Mouse (Mus musculus) forebrain, embryonic 11.5 days (tissue): ENCODE results near the gene Stil. TPM values are rescaled to one million over a fixed set of nuclear protein-coding genes. Genes with fewer than 3 reads are reported as not detected.

Source experiments
- ATAC-seq: fragments of 200-750 bp; cut with Nextera tagmentation; replicated peaks from 2 replicates; pipeline ENCODE4 v1.8.0; 2017; ENCODE audit warnings: moderate TSS enrichment; ENCODE audit not compliant: low FRiP score
- DNase-seq: peaks from one replicate; pipeline ENCODE4 v3.0.0-alpha.2; 2017; ENCODE audit warnings: low spot score
- H3K27ac ChIP-seq: fragments of 300-500 bp; sonication (generic); 2 replicates; pipeline ENCODE4 v1.5.1; 2014; ENCODE audit warnings: low read depth, low read length
- H3K27me3 ChIP-seq: fragments of 300-500 bp; sonication (generic); 2 replicates; pipeline ENCODE4 v1.6.1; 2014; ENCODE audit warnings: mild to moderate bottlenecking, low read length, mixed read lengths; ENCODE audit not compliant: control insufficient read depth, insufficient read depth
- H3K36me3 ChIP-seq: fragments of 300-500 bp; sonication (generic); 2 replicates; pipeline ENCODE4 v1.6.1; 2014; ENCODE audit warnings: mild to moderate bottlenecking, low read length, moderate library complexity, mixed read lengths; ENCODE audit not compliant: control insufficient read depth, insufficient read depth
- H3K4me1 ChIP-seq: fragments of 300-500 bp; sonication (generic); replicated peaks from 2 replicates; pipeline ENCODE4 v1.6.1; 2014; ENCODE audit warnings: low read length, mixed read lengths; ENCODE audit not compliant: control insufficient read depth, insufficient read depth
- H3K4me2 ChIP-seq: fragments of 300-500 bp; sonication (generic); 2 replicates; pipeline ENCODE4 v1.6.1; 2014; ENCODE audit warnings: low read depth, mild to moderate bottlenecking, low read length, moderate library complexity, mixed read lengths; ENCODE audit not compliant: severe bottlenecking
- H3K4me3 ChIP-seq: fragments of 300-500 bp; sonication (generic); 2 replicates; pipeline ENCODE4 v1.5.1; 2014; ENCODE audit warnings: low read depth, low read length
- H3K9ac ChIP-seq: fragments of 300-500 bp; sonication (generic); 2 replicates; pipeline ENCODE4 v1.6.1; 2014; ENCODE audit warnings: low read length
- H3K9me3 ChIP-seq: fragments of 300-500 bp; sonication (generic); 2 replicates; pipeline ENCODE4 v1.6.1; 2016; ENCODE audit warnings: low read length, mixed read lengths; ENCODE audit not compliant: control insufficient read depth
- WGBS: fragments of 180-500 bp; shearing (Covaris S2); extraction: QIAGEN DNeasy Blood & Tissue Kit; methylation state at CpG from one replicate; pipeline ENCODE4 v1.1.7; 2014; 5-methylcytosine and 5-hydroxymethylcytosine counted together
- polyA plus RNA-seq: library from polyadenylated mRNA; unstranded; fragments of >200 nt; fragmentation: Nextera tagmentation; extraction: Ambion mirVana; gene quantifications from 2 replicates; pipeline ENCODE4 v1.2.1, GENCODE M21; 2014

Gene Stil
- polyA plus RNA-seq, 1 experiment from 2014 or later: 32.2 TPM

DNA sequence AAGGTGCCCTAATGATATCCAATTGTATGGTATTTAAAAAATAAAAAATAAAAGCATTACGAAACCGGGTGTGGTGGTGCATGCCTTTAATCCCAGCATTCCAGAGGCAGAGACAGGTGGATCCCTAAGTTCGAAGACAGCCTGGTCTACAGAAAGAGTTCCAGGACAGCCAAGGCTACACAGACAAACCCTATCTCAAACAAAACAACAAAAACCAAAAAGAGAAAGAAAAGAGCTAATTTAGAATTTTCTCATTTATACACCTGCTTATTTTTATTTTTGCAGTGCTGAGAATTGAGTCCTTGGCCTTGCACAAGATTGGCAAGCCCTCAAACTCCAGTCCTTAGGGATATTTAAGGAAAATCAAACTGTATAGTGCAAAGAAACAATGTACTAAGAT is 55.7 kb downstream of the Stil start:
- peaks cover 89% of the 10 kb centered on the region for H3K27me3 ChIP-seq
- peaks cover 17% of the 10 kb centered on the region for H3K4me1 ChIP-seq
- DNase-seq (no peak), ATAC-seq (no peak)
- H3K9me3 ChIP-seq: no peaks in the 10 kb centered on the region
- H3K4me2 ChIP-seq: no peak overlapping the region
- H3K36me3 ChIP-seq: no peaks in the 10 kb centered on the region
- no peak overlapping the region for H3K9ac ChIP-seq
- WGBS: 16% methylated on average over 3 of the region's 3 CpGs
- H3K4me3 ChIP-seq: no peak overlapping the region
- H3K27ac ChIP-seq: no peak overlapping the region

DNA sequence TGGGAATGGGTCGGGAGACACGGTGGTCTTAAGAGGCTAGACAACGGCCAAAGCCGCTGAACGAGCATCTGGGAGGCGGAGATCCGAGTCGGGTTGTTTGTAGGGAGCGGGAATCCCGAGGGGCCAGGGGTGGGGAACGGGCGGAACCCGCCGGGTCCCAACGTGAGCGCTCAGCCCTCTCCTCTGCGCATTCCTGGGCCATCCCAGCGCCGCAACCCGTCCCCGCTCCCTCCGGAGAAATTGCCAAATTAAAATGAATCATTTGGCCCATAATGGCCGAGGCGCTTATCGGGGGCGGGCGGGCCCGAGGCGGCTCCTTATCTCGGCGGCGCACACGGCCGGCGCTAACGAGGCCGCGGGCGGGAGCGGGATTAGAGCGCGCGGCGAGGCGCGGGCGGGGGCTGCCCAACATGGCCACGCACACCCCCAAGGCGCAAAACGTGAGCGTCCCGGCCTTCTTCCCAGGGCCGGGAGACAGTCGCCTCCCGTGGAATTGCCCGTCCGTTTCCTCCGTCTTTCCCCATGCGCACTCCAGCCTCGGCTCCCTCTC is 56.5 kb downstream of the Stil start, which contains the start of gene Tal1:
TSS of gene Tal1 (plus strand) at position 56 of the 550 bp plus-strand sequence.
- H3K9me3 ChIP-seq: no peaks in the 10 kb centered on the region
- under 1% methylated on average over 60 of the region's 60 CpGs for WGBS
- peak within 1 kb of the TSS; percentile 27 for H3K9ac ChIP-seq
- H3K4me2 ChIP-seq: peak within 1 kb of the TSS; percentile 46
- no peaks in the 10 kb centered on the region for H3K36me3 ChIP-seq
- DNase-seq (no peak), ATAC-seq (peak; percentile 49; the same call in 1 of the 2 replicates)
- peaks cover 91% of the 10 kb centered on the region for H3K27me3 ChIP-seq
- peaks cover 17% of the 10 kb centered on the region for H3K4me1 ChIP-seq
- peak within 1 kb of the TSS; percentile 27 for H3K4me3 ChIP-seq
- H3K27ac ChIP-seq: no peak within 1 kb of the TSS

DNA sequence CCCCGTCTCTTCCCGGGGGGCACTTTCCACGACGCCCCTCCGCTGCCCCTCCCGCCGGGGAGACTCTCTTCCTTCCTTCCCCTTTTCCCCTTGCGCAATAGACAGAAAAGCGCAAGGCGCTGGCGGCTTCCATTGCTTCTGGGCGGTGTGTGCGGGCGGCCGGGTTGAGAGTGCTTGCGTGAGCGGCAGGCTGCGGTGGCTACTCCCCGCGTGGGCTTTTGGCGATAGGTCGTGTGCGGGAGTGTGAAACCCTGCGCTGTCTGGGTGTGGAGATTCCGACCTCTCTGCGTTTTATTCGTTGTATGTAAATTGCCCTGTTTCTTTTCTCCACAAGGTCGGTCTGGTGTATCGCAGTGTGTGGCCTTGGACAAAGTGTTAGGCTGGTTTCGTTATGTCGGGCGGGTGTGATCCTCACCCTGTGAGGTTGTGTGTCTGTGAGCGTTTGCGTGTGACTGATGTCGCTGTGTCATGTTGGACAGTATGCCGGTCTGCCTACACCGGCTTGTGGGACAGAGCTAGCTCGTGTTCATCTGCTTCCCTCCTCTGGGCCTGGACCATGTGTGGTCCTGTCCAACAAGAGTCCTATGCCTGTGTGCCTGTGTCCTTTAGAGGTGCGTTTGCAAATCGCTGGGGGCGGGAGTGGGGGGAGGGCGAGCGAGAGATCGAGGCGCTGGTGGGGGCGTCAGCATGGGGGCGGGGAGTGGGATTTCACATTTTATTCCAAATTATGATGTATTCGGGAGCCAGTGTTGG is 57.1 kb downstream of the Stil start:
- WGBS: under 1% methylated on average over 48 of the region's 48 CpGs
- Histone ChIP-seq H3K4me3 (peak overlapping the region; percentile 27), H3K9me3 (no peaks in the 10 kb centered on the region), H3K27ac (no peak overlapping the region), H3K9ac (peak overlapping the region; percentile 35), H3K36me3 (no peaks in the 10 kb centered on the region), H3K4me2 (peak overlapping the region; percentile 46), H3K27me3 (peaks cover 91% of the 10 kb centered on the region), H3K4me1 (peaks cover 17% of the 10 kb centered on the region)
- peak; percentile 77 for DNase-seq
- ATAC-seq: peak; percentile 40

DNA sequence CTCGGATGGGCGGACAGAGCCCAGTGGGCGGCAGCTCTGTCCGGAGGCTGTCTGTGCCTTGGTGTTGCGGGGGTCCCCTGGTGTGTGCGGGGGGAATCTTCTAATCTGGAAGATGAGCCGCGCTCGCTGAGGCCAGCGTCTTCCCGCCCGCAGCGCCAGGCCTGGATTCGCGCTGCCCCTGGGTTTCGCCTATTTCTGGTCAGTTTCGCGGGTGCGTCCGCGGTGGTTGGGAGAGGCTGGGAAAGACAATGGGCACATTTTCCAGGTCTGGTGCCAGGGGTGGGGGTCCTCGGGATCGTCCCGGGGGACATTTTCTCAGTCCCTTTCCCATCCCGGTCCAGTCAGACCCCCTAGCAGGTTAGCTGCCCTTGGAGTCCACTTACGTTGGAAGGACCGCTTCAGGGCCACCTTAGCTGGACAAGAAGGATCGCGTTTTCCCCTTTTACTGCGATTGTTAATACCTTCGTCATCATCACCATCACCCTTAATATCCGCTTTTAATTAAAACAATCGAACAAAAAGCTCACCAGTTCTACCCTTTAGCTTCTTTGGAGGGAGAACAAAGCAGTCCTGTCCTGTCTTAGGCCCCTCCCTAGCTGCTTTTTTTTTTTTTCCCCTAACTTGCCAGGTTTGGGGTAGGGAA is 57.8 kb downstream of the Stil start:
- Histone ChIP-seq H3K9me3 (no peaks in the 10 kb centered on the region), H3K9ac (peak overlapping the region; percentile 35; the same call in 1 of the 2 replicates), H3K4me1 (peaks cover 14% of the 10 kb centered on the region), H3K27me3 (peaks cover 91% of the 10 kb centered on the region), H3K4me3 (peak overlapping the region; percentile 27), H3K4me2 (peak overlapping the region; percentile 9; the same call in 1 of the 2 replicates), H3K36me3 (no peaks in the 10 kb centered on the region), H3K27ac (no peak overlapping the region)
- 0% methylated on average over 33 of the region's 33 CpGs for WGBS
- DNase-seq: peak; percentile 72
- no peak for ATAC-seq

DNA sequence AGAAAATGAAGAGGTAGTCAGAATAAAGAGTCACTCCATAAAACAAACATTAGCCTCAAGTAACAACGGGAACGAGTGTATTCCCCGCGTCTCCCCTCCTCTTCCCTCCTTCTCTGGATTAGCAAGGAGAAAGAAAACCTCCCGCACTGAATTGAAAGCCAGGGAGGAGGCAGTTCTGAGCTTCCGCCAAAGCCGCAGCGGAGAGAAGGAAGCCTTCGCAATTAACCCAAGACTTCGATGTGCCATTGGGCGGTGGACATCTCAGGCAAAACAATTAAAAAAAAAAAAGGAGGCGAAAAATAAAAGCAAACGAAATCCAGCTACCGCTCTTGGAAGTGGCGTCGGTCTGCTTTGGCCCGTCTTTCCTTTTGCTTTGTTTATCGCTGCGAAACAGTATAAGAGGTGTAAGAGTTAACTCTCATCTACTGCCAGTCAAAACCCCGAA is 58.4 kb downstream of the Stil start:
- Histone ChIP-seq H3K27me3 (peaks cover 91% of the 10 kb centered on the region), H3K4me1 (peaks cover 16% of the 10 kb centered on the region), H3K4me2 (no peak overlapping the region), H3K9ac (no peak overlapping the region), H3K4me3 (peak overlapping the region; percentile 27; the same call in 1 of the 2 replicates), H3K27ac (no peak overlapping the region), H3K36me3 (no peaks in the 10 kb centered on the region), H3K9me3 (no peaks in the 10 kb centered on the region)
- under 1% methylated on average over 20 of the region's 20 CpGs for WGBS
- ATAC-seq (no peak), DNase-seq (no peak)

DNA sequence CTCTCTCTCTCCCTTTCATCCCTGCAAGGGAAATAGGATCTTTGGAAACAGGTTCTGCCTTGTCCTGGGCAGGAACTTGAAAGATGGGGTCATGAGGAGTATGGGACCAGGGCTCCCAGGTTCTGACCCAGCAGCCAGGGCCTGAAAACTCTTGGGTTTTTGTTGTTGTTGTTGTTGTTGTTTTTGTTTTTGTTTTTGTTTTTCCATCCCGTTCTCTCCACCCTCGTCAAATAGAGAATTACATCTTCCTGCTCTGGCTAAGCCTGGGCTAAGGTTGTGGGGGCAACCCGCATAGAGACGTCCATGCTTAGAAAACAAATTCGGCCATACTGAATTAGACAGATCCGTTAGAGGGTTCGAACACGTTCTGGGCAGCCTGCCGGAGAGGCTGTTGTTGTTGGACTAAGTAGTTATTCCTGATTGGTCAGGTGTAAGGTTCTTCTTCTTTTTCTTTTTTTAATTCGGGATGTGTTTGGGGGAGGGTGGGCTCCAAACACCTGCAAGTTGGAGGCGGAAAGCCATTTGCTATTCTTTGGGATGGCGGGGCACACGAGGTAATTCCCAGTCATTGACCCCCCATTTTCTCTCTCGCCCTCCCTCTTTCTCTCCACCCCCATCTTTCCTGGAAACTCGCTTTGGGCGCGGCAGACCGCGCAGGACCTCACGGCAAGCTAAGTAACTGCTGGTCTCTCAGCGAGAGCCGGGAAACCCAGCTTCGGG is 59.1 kb downstream of the Stil start:
- Histone ChIP-seq H3K27me3 (peaks cover 93% of the 10 kb centered on the region), H3K36me3 (no peaks in the 10 kb centered on the region), H3K4me1 (peaks cover 16% of the 10 kb centered on the region), H3K9me3 (no peaks in the 10 kb centered on the region), H3K9ac (no peak overlapping the region), H3K27ac (no peak overlapping the region), H3K4me3 (peak overlapping the region; percentile 9; the same call in 1 of the 2 replicates), H3K4me2 (no peak overlapping the region)
- ATAC-seq: no peak
- peak; percentile 63 for DNase-seq
- under 1% methylated on average over 23 of the region's 23 CpGs for WGBS

DNA sequence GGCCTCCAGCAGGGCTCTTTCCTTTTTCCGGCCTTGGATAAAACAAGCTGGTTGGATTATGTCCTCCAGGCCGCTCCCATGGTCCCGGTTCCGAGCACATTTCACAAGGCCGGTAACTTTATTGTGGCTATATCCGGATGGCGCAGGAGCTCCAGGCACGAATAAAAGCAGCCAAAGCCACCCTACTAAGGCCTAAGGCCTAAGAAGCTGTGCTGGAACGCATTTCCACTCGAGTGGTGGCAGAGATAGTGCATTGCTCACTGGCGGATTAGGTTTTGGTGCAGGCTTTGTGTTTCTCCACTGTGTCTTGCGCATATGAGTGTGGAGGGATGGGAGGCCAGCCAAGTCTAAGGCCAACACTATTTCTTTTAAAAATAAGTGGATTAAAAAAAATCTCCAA is 59.9 kb downstream of the Stil start:
- peaks cover 93% of the 10 kb centered on the region for H3K27me3 ChIP-seq
- peaks cover 16% of the 10 kb centered on the region for H3K4me1 ChIP-seq
- WGBS: 2% methylated on average over 12 of the region's 12 CpGs
- DNase-seq: no peak
- no peak for ATAC-seq
- H3K27ac ChIP-seq: no peak overlapping the region
- no peaks in the 10 kb centered on the region for H3K9me3 ChIP-seq
- no peak overlapping the region for H3K4me2 ChIP-seq
- no peak overlapping the region for H3K9ac ChIP-seq
- H3K36me3 ChIP-seq: no peaks in the 10 kb centered on the region
- H3K4me3 ChIP-seq: peak overlapping the region; percentile 14

DNA sequence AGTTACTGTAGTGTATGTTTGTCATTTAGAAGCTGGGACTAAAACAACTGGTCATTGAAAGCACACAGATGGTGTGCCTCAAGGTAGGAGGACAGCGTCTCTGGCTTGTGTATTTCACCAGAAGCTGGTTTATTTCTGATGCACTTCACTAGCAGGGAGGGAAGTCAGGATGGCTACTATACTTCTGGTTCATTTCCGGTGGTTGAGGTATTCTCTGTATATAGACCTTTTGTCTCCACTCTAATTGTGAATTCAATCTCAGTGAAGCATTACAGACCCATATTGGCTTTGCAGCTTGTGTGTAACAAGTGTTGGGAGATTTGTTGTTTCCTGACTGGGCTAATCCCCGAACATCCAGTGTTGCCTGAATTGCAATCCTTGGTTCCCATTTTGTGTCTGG is 60.8 kb downstream of the Stil start:
- no peak overlapping the region for H3K9ac ChIP-seq
- no peak overlapping the region for H3K4me2 ChIP-seq
- WGBS: 10% methylated on average over 3 of the region's 3 CpGs
- DNase-seq: no peak
- peak overlapping the region; percentile 1; the same call in 1 of the 2 replicates for H3K4me3 ChIP-seq
- no peak overlapping the region for H3K27ac ChIP-seq
- H3K4me1 ChIP-seq: peaks cover 16% of the 10 kb centered on the region
- no peaks in the 10 kb centered on the region for H3K9me3 ChIP-seq
- H3K27me3 ChIP-seq: peaks cover 93% of the 10 kb centered on the region
- no peak for ATAC-seq
- H3K36me3 ChIP-seq: no peaks in the 10 kb centered on the region
